Mouse (Mus musculus): Measurements from ENCODE around the gene Stat3. TPM values are rescaled to one million over a fixed set of nuclear protein-coding genes. Genes with fewer than 3 reads are reported as not detected.

The Stat3 gene
- total RNA-seq, 2 experiments from 2014 or later: 41.7 to 43.6 TPM

GRCm38 (mm10) chr11:100967376-100967775, 28.0 kb upstream of the Stat3 start:
- intact Hi-C loops (cut with DNase I; ENCODE audit: low total_unique reads): no loop called here

DNA sequence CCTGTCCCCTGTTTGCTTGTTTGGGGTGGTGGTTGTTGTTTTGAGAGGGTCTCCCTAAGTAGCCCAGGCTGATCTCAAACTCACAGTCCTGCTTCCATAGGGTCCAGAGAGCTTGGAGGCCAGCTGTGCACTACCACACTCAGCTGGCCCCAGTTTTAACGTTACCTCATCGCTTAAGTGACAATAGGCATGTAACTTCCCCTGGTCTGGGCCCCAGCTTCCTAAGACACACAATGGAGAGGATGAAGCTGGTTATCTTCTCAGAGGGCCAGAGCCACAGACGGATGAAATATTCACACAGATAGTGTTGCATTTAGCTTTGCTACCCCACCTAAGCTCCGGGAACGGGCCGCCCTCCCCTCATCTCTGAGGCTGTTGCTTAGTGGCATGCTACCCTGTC, 26.4 kb upstream of the Stat3 start:
- intact Hi-C loops (cut with DNase I; ENCODE audit: low total_unique reads): no loop called here
- no peak for DNase-seq

More at GRCm38 (mm10) chr11:100967376-100967775, 28.0 kb upstream of the Stat3 start:
- no peak for DNase-seq

GRCm38 (mm10) chr11:100964901-100965542, 25.7 kb upstream of the Stat3 start:
- no peak for DNase-seq
- intact Hi-C loops (cut with DNase I; ENCODE audit: low total_unique reads): no loop called here

DNA sequence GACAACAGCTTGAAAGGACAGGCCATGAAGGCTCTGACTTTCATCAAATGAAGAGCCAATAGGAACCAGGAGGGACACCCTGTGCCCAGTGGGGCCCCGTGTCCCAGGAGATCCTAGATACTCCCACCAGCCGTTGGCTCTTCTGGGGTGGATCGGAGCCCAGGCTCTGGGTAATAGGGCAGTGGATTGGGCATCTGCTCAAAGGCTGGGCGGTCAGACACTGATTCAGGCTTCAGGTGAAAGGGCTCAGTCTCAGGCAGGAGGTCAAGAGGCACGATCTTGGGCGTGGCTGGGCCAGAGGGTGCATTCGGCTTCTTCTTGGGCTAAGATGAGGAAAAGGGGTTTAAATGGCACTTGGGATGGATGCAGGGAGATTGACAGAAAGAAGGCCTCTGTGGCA, 24.8 kb upstream of the Stat3 start:
- DNase-seq: no peak
- intact Hi-C loops (cut with DNase I; ENCODE audit: low total_unique reads): no loop called here

DNA sequence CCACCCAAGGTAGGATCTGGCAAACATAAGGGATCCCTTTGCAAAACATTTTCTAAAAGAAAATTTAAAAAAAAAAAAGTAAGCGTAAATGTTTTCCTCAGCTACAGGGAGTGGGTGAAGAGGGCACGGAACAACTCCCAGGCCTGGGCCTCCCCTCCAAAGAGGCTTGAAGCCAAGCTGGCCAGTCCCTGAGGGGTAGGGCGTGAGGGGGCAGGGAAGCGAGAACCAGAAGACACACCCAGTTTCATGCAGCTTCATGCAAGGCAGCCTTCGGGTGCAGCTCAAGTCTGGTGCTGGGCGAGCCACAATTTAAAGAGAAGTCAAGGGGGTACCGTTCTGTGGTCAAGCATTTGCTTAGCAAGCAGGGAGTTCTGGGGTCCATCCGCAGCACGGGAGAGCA, 24.3 kb upstream of the Stat3 start:
- DNase-seq: peak; percentile 62
- intact Hi-C loops (cut with DNase I; ENCODE audit: low total_unique reads): no loop called here

GRCm38 (mm10) chr11:100962371-100962911, 23.1 kb upstream of the Stat3 start:
- peak; percentile 71 for DNase-seq
- intact Hi-C loops (cut with DNase I; ENCODE audit: low total_unique reads): no loop called here

DNA sequence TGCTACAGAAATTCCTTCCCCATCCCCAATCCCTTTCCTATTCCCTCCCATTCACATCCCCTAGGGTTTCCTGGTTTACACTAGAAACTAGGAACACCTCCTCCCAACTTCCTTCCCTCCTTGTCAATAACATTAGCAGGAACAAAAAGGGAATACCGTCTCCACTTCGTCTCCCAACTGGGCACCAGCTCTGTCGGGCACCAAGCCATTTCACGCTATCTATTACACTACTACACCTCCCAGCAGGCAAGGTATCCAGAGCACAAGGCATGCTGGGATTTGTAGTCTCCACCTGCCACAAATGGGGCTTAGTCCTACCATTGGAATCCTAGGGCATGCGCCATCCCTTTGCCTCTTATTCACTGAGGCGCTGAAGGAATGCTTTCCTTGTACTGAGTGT, 21.2 kb upstream of the Stat3 start:
- intact Hi-C loops (cut with DNase I; ENCODE audit: low total_unique reads): no loop called here
- peak; percentile 85 for DNase-seq

- DNase-seq: no peak
Observed at GRCm38 (mm10) chr11:100959826-100960225, 20.5 kb upstream of the Stat3 start.

GRCm38 (mm10) chr11:100959464-100959810, 20.1 kb upstream of the Stat3 start:
- intact Hi-C loops (cut with DNase I; ENCODE audit: low total_unique reads): loop anchor here (10.0 kb wide), 1 partner anchor 215 kb away; no protein-coding TSS in a partner anchor

More at GRCm38 (mm10) chr11:100959826-100960225, 20.5 kb upstream of the Stat3 start:
- intact Hi-C loops (cut with DNase I; ENCODE audit: low total_unique reads): loop anchor here (10.0 kb wide), 1 partner anchor 215 kb away; no protein-coding TSS in a partner anchor

DNA sequence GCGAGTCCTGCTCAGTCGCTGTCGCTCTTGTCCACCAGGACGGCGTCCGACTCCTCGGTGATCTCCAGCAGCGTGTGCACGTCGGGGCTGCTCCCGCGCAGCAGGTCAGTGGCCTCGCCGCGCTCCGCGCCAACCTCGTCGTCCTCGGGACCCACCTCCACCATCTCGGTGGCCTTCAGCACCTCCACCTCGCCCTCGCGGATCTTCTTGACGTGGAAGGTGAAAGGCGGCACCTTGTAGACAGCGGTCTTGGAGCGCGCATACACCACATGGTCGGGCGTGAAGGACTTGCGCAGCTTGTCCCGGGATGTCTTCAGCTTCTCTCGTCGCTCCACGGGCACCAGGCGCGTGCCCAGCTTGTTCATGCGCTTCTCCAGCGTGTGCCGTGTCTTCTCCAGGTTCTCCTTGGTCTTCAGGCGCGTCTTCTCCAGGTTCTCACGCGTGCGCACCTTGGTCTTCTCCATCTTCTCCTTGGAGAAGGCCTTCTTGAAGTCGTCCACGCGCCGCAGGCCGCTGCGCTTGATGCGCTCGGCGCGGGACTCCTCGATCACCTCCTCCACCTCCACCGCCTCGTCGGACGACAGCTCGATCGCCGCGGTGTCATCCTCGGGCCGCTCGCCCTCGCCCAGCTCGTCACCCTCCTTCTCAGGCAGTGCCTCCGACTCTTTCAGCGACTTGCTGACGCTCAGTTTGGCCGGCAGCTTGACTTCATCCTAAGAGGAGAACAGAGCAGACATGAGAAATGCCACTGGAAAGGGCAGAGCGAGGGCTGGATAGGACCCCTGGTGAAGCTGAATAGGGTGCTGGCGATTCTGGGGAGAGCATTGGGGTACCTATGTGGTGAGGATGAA, 19.5 kb upstream of the Stat3 start:
- intact Hi-C loops (cut with DNase I; ENCODE audit: low total_unique reads): loop anchor here (10.0 kb wide), 1 partner anchor 214 kb away; no protein-coding TSS in a partner anchor
- peak; percentile 39 for DNase-seq

More at GRCm38 (mm10) chr11:100959464-100959810, 20.1 kb upstream of the Stat3 start:
- peak; percentile 68 for DNase-seq

GRCm38 (mm10) chr11:100957915-100958469, 18.7 kb upstream of the Stat3 start:
- intact Hi-C loops (cut with DNase I; ENCODE audit: low total_unique reads): loop anchor here (2.0 to 10.0 kb wide), 2 partner anchors 61 to 213 kb away; no protein-coding TSS in a partner anchor
- no peak for DNase-seq

DNA sequence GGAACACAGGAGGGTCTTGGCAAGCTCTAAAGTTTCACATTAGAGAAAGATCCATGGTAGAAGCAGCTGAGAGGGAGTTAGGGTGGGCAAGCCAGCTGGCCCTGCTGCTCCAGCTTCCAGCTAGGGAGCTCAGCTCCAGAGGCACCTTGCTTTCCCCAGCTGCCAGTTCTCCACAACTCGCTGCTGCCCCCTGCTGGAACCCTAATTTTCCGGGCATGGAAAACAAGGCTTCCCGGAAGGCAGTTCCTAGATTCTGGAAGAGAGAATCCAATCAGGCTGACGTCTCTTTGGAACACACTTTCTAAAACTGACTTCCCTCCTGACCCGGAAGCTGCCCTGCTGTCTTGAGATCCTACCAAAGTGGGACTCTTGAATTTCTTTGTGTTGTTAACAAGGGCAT, 17.9 kb upstream of the Stat3 start:
- DNase-seq: peak; percentile 91
- intact Hi-C loops (cut with DNase I; ENCODE audit: low total_unique reads): loop anchor here (2.0 to 10.0 kb wide), 2 partner anchors 60 to 212 kb away; no protein-coding TSS in a partner anchor

GRCm38 (mm10) chr11:100949540-100949939, 10.2 kb upstream of the Stat3 start:
- DNase-seq: no peak
- intact Hi-C loops (cut with DNase I; ENCODE audit: low total_unique reads): no loop called here

- DNase-seq: no peak
- intact Hi-C loops (cut with DNase I; ENCODE audit: low total_unique reads): no loop called here
Observed at GRCm38 (mm10) chr11:100948317-100948716, 9.0 kb upstream of the Stat3 start.

DNA sequence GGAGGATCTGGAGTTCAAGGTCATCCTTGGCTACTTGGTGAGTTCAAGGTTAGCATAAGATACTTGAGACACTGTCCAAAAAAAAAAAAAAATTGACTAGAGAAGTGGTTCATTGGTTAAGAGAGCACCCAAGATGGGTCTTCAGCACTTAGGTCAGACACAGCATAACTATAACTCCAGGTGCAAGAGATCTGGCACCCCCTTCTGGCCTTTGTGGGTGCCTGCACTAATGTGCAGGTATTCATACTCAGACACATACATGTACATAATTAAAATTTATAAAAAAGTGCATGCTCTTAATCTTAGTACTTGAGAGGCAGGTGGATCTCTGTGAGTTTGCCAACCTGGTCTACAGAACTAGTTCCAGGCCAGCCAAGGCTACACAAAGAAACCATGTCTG, 8.2 kb upstream of the Stat3 start:
- DNase-seq: no peak
- intact Hi-C loops (cut with DNase I; ENCODE audit: low total_unique reads): no loop called here

GRCm38 (mm10) chr11:100946862-100947261, 7.5 kb upstream of the Stat3 start:
- intact Hi-C loops (cut with DNase I; ENCODE audit: low total_unique reads): no loop called here
- DNase-seq: no peak

GRCm38 (mm10) chr11:100942388-100942787, 3.0 kb upstream of the Stat3 start:
- intact Hi-C loops (cut with DNase I; ENCODE audit: low total_unique reads): no loop called here
- no peak for DNase-seq

GRCm38 (mm10) chr11:100938711-100939511, 429 bp downstream of the Stat3 start:
- DNase-seq: no peak

DNA sequence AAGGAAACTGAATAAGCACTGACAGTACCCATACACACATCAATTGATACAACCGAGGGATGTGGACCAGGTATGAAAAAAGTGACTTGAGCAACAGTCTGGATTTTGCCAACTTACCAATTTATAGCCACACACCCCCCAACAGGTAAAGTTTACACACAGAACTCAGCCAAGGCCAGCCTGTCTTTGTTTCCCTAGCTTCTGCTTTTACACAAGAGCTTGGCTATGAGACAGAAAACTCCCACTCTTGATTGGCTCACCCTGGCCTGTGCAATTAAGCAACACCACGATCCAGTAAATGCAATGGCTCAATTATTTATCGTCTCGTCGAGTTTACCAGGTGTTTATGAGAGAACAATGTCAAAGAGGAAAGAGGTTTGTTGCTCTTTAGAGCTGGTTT, 1.2 kb downstream of the Stat3 start:
- intact Hi-C loops (cut with DNase I; ENCODE audit: low total_unique reads): no loop called here
- DNase-seq: no peak

More at GRCm38 (mm10) chr11:100938711-100939511, 429 bp downstream of the Stat3 start:
- intact Hi-C loops (cut with DNase I; ENCODE audit: low total_unique reads): no loop called here
